Mouse (Mus musculus) cortical plate, adult 2 months (tissue): ENCODE data around the gene Prr5.

ENCODE experiments used
- CTCF ChIP-seq: fragments of 200-500 bp; IDR thresholded peaks from 2 replicates; pipeline ENCODE4 v1.5.1; 2011; ENCODE audit warnings: mild to moderate bottlenecking, control low read depth, low read length; ENCODE audit not compliant: insufficient read depth; ENCODE audit errors: extremely low read depth
- POLR2A ChIP-seq: fragments of 200-500 bp; IDR thresholded peaks from 2 replicates; pipeline ENCODE4 v1.6.1; 2011; ENCODE audit warnings: mild to moderate bottlenecking, low read length, control low read depth; ENCODE audit not compliant: insufficient read depth; ENCODE audit errors: extremely low read depth

GRCm38 (mm10) chr15:84661274-84661673 lies 8.1 kb upstream of the Prr5 start:
- no peak for TF ChIP-seq POLR2A
- no peak for TF ChIP-seq CTCF
